Mouse (Mus musculus) mouse embryonic stem cell (cell line): ENCODE data around the gene Nupr1l.
"Not testable (repeated sequence)": the region's sequence is repeated elsewhere in the genome, so short reads cannot be mapped to it uniquely, and the experiment has no call there.

Experiments
- in situ Hi-C, 2 experiments: fragments of 300-500 bp; cut with MboI; formaldehyde crosslinking; loops; 1 replicate in 1 of 2; 3 replicates in 1 of 2; pipeline ENCODE4 v1.14.3; 2019 to 2020; ENCODE audit warnings: low sequenced_read_pairs in 2 of 2, low pct_unique_long_range_greater_than_20kb in 1 of 2, mixed read lengths in 1 of 2; ENCODE audit not compliant: unreplicated experiment in 1 of 2

Nupr1l gene

DNA sequence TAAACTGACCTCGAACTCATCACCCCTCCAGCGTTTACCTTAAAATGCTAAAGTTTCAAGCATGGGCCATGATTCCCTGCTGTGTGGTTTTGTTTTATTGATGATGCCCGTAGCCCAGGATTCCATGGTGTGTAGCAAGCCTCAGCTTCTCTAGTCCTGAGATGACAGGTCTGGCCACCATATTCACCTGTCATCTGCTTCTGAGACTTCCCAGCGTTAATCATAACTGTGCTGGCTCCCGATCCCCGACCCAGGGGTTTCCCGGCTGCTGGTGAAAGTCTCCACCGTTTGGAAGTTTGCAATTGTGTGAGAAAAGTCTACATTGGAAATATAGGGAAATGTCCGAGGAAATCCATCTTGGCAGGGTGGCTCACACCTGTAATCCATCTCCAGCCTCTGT, 807 bp downstream of the Nupr1l start:
- in situ Hi-C loops: no loop called here

DNA sequence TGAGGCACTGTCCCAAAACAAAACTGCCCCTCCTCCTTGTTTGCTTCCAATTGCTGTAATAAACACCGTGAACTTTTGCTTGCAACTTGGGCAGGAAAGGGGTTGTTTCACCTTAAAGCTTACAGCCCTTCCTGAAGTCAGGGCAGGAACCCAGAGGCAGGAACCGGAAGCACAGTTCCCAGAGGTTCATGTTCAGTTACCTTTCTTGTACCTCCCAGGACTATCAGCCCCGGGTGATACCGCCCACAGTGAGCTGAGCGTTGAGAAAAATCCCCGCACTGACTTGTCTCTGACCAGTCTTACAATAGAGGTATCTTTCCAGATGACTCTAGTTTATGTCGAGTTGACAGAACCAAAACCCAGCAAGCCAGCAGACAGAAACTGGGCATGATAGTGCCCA, 1.3 kb downstream of the Nupr1l start:
- in situ Hi-C loops: no loop called here

DNA sequence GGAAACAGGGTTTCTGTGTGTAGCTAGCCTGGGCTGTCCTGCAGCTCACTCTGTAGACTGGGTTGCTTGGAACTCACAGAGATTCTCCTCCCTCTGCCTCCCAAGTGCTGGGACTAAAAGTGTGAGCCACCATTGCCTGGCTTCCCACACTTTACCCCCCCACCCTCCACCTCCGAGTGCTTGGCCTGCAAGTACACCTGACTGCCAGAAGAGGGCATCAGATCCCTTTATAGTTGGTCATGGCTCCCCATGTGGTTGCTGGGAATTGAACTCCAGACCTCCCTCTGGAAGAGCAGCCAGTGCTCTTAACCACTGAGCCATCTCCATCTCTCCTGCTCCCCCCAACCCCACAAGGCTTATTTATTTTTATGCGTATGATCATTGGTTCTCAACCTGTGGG, 5.7 kb downstream of the Nupr1l start:
- in situ Hi-C loops: no loop called here

DNA sequence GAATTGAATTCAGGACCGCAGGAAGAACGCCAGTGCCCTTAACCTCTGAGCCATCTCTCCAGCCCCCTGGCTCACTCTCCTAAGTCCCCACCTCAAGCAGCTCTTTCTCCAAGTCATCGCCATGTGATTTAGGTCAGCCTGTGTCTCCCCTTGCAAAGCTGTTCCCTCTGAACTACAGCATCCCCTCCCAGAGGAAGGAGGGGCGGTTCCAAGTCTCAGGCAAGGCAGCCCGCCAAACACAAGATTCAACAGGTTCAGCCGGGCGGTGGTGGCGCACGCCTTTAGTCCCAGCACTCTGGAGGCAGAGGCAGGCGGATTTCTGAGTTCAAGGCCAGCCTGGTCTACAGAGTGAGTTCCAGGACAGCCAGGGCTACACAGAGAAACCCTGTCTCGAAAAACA, 7.2 kb downstream of the Nupr1l start:
- in situ Hi-C loops: not testable (repeated sequence)

DNA sequence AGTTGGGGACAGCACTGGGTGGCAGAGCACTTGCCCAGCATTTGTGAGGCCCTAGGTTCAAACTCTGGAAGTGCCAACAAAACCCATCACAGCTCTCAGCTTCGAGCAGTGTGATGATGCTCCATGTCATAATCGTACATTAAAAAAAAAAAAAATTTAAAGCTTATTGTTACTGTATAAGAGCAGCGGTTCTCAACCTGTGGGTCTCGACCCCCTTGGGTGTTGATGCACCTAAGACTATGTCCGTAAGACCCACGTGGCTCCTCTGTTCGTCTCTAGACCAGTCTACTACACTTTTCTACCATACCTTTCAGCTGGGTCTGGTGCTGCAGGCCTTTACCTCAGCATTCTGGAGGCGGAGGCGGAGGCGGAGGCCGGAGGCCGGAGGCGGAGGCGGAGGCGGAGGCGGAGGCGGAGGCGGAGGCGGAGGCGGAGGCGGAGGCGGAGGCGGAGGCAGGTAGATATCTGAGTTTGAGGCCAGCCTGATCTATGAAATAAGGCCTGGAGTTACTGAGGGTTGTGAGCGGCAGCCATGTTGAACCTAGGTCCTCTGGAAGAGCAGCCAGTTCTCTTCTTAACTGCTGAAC, 9.8 kb downstream of the Nupr1l start:
- in situ Hi-C loops: no loop called here

DNA sequence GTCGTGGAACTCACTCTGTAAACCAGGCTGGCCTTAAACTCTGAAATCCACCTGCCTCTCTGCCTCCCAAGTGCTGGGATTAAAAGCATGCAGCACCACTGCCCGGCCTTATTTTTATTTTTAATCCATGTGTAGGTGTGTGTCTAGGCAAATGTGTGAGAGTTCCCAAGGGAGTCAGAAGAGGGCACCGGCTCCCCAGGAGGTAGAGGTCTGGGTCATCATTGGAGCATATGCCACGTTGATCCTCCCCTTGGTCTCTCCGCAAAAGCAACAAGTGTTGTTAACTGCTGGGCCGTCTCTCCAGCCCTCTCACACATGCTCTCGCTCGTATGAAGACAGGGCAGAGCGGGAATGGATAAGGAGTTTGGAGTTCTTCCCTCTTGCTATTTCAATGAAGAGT, 10.4 kb downstream of the Nupr1l start:
- in situ Hi-C loops: no loop called here

DNA sequence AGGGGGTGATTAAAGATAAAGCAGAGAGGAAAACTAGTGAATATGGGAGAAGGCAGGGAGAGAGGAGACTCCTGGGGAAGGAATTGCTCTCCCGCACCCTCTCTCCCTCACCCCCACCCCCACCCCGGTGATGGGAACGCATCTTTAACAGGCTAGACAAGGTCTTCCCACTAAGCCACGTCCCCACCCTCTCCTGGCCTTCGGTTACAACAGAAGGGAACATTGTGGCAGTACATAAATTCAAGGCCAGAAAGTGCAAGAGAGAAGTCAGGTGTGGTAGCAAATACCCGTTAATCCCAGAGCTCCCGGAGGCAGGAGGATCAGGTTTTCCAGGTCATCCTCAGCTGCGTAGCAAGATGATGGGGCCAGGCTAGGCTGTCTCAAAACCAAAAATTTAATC, 11.0 kb downstream of the Nupr1l start:
- in situ Hi-C loops: no loop called here

DNA sequence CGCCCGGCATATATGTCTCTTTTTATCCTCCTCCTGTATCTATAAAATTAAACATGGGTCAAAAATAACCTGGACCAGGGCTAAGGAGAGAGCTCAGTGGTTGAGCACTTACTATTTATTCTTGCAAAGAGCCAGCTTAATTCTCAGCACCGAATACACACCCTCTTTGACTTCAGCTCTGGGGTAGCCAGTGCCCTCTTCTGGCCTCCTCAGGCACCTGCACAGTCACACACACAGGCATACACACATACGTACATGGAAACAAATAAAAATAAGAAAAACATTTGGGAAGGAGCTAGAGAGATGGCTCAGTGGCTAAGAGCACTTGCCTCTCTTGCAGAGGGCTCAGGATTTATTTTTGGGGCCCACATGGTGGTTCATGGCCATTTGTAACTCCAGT, 13.6 kb downstream of the Nupr1l start:
- in situ Hi-C loops: no loop called here

DNA sequence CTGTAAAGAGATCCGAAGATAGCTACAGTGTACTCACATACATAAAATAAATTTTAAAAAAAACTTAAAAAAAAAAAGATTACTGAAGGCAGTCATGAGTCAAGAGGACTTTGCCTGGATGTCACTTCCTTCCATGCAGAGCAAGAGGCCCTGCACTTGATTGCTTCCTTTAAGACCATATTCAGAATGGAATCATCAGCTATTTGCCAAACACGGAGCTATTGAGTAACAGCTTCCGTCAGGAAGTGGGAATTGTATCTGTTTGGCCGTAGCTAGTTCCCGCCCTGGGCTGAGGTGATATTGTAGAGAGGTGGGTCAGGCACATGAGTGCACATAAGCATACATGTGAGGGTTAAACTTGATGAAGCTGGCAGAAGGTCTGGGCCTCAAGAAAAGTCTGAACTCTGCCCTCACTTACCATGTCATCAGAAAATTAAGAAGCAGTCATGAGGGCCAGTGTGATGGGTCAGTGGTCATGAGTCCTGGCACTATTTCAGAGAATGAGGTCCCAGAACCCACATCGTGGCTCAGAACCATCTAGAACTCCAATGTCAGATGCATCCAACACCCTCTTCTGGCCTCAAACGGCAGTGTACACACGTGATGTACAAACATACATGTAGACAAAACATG, 16.6 kb downstream of the Nupr1l start:
- in situ Hi-C loops: no loop called here

DNA sequence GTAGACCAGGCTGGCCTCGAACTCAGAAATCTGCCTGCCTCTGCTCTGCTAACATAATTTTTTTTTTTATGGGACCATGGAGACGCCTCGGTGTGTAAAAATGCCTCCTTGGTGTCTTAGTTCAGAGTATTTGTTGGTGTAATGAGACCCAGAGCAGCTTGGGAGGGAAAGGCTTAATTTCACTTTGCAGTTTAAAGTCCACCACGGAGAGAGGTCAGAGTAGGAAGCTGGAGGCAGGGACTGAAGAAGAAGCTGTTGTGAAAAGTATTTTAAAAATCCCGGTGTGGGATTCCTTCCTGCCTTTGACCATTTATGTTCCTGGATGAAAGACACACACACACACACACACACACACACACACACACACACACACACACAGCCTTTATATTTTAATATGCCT, 17.6 kb downstream of the Nupr1l start:
- in situ Hi-C loops: no loop called here

DNA sequence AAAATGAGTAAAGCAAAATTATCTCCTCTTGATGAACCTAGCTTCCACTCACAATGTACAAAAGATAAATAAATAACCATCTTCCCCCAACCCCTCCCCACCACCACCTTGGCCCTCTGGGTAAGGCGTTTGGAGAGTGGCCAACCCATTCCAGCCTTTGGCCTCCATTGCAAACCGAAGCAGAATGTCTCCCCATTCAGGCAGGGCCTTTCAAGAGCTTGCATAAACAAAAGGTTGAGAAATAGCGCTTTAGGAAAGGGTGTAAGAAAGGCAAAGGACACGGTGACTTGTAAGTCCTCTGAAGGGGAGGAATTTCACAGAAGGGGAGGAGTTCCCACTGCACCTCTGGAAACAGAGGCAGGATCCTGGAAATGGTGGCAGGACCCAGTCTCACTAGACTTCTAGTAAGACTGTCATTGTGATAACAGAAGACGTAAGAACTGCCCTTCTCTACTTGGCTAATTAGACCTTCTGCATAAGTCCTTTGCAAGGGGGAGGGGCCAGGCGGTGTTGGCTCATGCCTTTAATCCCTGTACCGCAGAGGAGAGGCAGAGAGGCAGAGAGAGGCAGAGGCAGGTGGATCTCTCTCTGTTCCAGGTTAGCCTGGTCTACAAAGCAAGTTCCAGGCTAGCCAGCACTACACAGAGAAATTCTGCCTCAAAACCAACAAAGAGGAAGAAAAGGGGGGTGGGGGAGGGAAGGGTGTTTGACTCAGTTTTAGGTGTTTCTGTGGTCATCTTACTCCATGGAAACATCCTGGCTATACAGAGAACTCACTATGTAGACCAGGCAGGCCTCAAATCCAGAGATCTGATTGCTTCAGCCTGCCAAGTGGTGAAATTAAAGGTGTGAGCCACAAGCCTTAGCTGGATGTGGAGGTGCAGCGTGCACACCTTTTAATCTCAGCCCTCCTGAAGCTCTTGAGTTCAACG, 21.9 kb downstream of the Nupr1l start:
- in situ Hi-C loops: no loop called here

DNA sequence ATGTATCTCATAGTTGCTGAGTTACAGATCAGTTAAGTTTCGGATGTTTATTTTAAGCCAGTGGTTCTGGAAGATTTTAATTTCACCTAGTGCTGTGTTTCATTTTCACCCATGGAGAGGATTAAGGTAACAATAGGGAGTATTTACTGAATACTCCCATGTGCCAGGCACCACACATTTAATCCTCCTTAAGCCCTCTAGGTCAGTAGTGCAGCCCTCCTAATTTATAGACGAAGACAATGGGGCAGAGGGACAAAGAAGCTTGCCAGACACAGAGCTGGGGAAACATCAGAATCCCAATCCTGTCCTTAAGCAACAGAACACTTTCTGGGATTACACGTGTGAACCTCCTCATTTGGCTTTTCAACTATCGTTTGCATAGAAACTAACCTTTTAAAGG, 28.6 kb downstream of the Nupr1l start:
- in situ Hi-C loops: no loop called here

DNA sequence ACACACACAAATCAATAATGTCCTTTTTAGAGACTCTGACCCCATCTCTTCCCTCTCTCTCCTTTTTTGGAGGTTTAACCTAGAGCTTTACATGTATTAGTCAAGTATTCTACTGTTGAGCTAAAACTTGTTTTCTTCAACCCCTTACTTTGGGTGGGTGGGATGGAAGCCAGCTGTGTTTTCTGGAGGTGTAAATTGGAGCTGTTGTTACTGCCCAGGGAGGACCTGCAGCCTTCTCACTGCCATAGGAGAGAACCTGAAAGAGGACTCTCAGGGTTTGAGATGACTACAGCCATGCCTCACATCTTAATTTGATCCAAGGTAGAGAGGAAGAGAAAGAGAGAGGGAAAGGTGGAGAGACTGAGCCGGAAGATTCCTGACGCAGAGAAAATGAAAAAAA, 31.9 kb downstream of the Nupr1l start:
- in situ Hi-C loops: no loop called here

DNA sequence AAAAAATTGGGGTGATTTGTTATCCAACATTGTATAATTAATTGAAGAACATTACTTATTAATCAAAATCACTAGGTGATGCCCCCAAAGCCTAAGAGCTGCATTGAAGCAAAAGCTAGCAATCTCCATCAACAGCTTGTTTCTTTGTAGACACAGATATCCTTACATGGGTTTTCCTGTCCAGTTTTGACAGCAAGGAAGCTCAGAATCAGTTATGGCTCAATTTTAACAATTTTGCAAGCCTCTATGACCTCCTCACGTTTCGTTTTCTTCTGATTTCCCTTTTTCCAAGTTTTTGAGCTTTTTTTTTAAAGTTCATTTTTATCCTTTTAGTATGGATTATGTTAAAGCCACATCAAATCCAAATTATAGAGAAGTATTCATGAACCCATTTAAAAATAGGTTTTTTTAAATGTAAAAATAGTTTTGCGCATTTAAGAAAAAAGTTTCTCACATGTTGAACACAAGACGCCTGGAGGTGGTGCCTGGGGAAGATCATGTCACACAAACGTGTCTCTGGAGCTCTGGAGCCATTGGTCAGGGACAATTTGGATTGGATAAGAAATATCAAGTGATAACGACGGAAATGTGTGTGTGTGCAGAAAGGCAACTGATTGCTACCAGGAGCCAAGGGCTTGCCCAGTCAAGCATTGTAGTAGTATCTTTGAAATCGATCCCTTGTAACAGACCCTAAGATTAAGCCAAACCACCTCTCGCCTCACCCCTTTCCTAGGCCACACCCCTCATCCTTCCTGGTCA, 32.6 kb downstream of the Nupr1l start:
- in situ Hi-C loops: no loop called here

DNA sequence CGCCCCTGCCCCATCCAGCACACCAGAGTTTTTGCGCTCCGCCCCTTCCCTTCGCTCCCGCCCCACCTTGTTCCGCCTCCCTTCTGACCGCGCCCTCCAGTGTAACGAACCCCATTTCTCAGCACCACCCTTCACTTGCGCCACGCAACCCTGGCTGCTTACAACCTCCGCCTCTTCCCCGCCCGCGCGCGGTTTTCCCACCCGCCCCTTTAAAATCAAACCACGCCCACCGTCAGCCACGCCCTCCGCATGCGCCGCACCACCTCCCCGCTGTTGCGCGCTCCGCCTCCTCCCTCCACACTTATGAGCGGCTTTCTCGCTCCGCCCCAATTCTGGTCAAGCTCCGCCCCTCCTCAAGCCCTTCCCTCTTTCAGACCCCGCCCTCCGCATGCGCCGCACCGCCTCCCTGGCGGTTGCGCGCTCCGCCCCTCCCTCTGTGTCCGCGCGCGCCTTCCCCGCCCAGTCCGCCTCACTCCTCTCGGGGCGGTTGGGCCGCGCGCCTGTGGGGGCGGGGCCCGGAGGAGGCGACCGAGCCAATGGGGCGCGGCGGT, 33.2 kb downstream of the Nupr1l start, which contains the start of gene Vkorc1l1:
TSS of gene Vkorc1l1 (plus strand) at position 476 of the 551 bp plus-strand sequence.
- in situ Hi-C loops: no loop called here

DNA sequence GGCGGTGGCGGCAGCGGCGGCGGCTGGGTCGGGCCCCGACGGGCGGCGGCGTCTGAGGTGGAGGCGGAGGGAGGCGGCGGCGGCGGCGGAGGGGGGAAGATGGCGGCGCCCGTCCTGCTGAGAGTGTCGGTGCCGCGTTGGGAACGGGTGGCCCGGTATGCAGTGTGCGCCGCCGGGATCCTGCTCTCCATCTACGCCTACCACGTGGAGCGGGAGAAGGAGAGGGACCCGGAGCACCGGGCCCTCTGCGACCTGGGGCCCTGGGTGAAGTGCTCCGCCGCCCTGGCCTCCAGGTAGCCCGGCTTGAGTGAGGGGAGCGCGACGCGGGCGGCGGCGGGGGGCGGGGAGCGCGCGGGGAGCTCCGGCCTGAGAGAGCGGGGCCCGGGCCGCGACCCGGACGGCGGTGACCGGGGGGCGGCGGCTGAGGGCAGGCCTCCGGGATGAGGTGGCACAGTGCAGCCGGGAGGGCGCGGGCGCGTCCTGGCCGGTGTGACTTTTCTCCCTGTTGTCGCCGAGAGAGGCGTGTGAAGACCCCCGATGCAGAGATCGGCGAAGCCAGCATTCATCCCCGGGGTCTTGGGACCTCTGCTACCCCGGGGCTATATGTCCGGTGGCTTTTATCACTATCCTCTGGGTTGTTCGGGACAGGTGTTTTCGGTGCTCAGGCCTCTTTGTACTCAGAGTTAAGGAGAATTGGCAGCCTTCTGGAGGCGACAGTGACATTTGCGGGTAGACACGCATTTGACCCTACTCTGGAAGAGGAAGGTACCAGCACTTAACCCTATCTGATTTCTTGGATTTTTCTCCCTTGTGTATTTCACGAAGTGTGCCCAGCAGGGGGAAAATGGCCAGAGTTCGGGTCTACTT, 34.0 kb downstream of the Nupr1l start:
- in situ Hi-C loops: not testable (repeated sequence)

DNA sequence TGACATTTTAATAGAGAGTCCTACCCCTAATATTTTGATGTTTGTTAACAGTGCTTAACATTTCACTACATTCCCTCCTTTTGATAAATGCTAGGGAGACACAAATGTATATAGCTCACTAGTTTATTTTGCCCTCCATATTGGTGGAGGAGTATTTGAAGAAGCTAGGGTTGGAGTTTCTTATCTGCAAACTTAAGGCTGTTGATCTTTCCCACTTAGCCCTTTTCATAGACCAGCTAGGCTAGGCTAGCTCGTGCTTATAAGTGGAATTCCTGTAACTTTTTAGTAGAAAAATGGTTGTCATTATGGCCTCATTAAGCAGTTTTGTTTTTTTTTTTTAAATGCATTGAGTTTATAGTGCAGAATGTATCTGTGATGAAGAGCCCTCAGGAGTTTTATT, 35.1 kb downstream of the Nupr1l start:
- in situ Hi-C loops: no loop called here

DNA sequence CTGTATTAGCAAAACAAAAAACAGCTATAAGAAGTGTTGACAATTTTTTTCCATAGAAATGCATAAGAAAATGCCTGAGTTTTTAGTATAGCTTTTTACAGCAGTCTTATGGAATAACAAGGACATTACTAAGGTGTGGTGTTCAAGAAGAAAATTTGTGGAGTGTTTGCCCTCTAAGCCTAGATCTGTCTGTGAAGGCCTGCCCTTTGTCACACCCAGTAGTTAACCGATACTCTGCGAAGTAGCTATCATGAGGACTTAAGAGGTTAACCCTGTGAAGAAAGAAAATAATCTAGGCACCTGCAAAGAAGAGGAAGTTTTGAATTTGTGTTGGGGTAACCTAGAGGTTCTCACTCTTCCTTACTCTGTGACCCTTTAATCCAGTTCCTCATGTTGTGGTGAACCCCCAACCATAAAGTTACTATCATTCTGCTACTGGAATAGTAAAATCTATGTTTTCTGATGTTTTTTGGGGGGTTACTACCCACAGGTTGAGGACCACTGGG, 39.2 kb downstream of the Nupr1l start:
- in situ Hi-C loops: no loop called here
